Mouse (Mus musculus): ENCODE results near the gene Ppid. TPM values are rescaled to one million over a fixed set of nuclear protein-coding genes. Genes with fewer than 3 reads are reported as not detected.

The Ppid gene
- polyA plus RNA-seq (2015; fragmentation: Nextera tagmentation; extraction: Ambion mirVana), result 89.7 and 91.5 TPM in 2 replicates

DNA sequence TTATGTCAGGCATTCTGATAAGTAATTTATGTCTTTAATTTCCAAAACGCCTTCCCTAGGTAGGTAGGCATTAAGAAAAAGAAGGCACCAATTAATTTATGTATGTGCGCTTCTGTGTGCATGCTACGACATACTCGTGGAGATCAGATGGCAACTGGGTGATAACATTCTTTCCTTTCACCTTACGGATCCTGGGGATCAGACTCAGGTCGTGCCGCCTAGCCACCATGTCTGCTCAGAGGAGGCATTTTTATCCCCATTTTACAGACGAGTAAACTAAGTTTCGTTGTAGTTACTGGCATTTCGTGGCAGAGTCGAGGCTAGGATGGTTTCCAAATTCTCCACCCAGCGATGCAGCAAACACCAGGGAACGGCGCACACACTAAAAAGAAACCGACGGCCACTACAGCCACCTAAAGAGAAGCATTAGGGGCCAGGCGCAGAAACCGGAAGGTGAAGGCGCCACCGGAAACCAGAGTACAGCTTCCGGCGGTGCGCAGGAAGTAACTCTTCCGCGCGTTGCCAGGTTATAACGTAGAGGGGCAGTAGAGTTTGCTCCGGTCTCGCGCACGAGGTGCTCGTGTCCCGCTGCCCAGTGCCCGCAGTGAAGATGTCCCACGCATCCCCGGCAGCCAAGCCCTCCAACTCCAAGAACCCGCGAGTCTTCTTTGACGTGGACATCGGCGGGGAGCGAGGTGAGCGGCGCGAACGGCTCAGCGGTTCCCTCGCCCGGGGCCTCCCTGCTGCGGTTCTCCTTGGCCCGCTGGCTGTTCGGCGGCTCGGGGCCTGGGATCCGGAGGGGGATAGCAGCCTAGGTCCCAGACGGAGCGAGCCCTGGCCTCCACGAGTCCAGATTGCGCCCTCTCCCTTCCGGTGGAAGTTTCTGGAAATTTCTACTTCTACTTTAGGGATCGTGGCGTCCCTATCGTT lies at the start of gene Ppid:
Gene Ppid, plus strand, starts transcription at position 480 of the 930 bp plus-strand sequence.
- peak; percentile 89 for ATAC-seq (ENCODE audit: insufficient read depth)
- no peaks in the 10 kb centered on the region for H3K27me3 ChIP-seq
- peaks cover 29% of the 10 kb centered on the region for H3K36me3 ChIP-seq (replicated peaks)
- peak within 1 kb of the TSS; percentile 89 for H3K27ac ChIP-seq (replicated peaks)
- peak within 1 kb of the TSS; percentile 74 for H3K4me2 ChIP-seq
- H3K4me1 ChIP-seq (replicated peaks), result peaks cover 39% of the 10 kb centered on the region
- no peaks in the 10 kb centered on the region for H3K9me3 ChIP-seq (replicated peaks)
- H3K4me3 ChIP-seq (replicated peaks), result peak within 1 kb of the TSS; percentile 96
- H3K9ac ChIP-seq, result peak within 1 kb of the TSS; percentile 93
- WGBS (ENCODE audit: insufficient replicate concordance), result 2% methylated on average over 63 of the region's 63 CpGs

DNA sequence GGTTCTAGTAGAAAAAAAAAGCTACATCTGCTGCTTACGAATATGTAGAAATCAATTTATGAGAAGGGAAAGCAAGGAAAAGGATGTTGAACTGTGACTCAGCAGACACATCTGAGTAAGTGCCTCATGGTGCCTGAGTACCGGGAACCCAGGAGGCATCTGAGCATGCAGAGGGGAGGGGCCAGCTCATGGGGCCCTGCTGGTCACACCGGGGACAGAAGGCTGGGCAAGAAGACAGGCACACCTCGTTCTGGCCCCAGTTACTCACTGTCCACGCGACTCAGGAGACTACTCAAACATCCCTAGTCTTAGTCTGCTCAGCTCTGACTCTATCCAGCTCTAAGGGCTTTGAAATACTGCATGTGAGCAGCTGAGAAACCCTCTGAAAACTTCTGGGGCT lies 48.6 kb upstream of the Ppid start:
- Histone ChIP-seq H3K27me3 (no peaks in the 10 kb centered on the region), H3K4me1 (replicated peaks) (peaks cover 44% of the 10 kb centered on the region), H3K4me3 (replicated peaks) (no peak overlapping the region), H3K4me2 (peak overlapping the region; percentile 29), H3K27ac (replicated peaks) (peak overlapping the region; percentile 43; the same call in 1 of the 2 replicates), H3K9me3 (replicated peaks) (no peaks in the 10 kb centered on the region), H3K36me3 (replicated peaks) (peaks cover 19% of the 10 kb centered on the region; the same call in 1 of the 2 replicates), H3K9ac (no peak overlapping the region)
- 12% methylated on average over 6 of the region's 6 CpGs for WGBS (ENCODE audit: insufficient replicate concordance)
- ATAC-seq (ENCODE audit: insufficient read depth), result peak; percentile 78

DNA sequence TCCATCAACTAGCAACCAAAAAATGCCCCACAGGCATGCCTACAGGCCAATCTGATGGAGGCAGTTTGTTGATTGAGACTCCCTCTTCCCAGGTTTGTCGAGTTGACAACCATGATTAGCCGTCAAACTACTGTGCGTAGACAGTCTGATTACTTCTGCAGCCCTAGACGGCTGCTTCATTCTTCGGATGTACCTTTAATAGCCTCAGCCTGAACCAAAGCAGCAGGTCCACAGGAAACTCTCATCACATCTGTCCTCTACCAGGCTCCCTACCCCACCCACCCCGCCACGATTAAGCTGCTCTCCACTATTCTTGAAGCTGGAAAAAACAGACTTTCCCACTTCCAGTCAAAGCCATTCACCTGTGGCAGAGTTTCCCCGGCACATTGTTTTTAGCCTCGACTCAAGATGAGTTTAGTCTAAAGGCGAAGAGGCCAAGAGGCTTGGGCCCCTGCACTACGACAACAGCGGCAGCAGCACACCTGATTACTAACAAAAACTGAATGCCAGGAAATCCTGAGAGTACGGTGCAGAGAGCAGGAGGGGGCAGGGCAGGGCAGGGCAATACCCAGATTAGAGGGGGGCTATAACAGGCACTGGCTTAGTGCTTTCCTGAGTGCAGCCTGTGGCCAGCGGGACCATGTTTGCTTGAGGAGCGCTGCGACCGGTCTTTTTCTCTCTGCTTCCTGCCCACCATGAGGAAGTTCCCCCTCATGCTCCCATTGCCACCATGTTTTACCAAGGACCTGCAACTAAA lies 42.3 kb upstream of the Ppid start:
- no peak overlapping the region for H3K27ac ChIP-seq (replicated peaks)
- H3K9ac ChIP-seq, result no peak overlapping the region
- no peak overlapping the region for H3K4me2 ChIP-seq
- H3K36me3 ChIP-seq (replicated peaks), result peaks cover 22% of the 10 kb centered on the region
- H3K4me1 ChIP-seq (replicated peaks), result peaks cover 16% of the 10 kb centered on the region; the same call in 1 of the 2 replicates
- ATAC-seq (ENCODE audit: insufficient read depth), result no peak
- WGBS (ENCODE audit: insufficient replicate concordance), result 60% methylated on average over 17 of the region's 17 CpGs
- no peak overlapping the region for H3K4me3 ChIP-seq (replicated peaks)
- no peaks in the 10 kb centered on the region for H3K9me3 ChIP-seq (replicated peaks)
- H3K27me3 ChIP-seq, result no peaks in the 10 kb centered on the region

- no peaks in the 10 kb centered on the region for H3K27me3 ChIP-seq
- no peak overlapping the region for H3K9ac ChIP-seq
- no peak overlapping the region for H3K27ac ChIP-seq (replicated peaks)
- no peak overlapping the region for H3K4me3 ChIP-seq (replicated peaks)
- H3K9me3 ChIP-seq (replicated peaks), result no peaks in the 10 kb centered on the region
- WGBS (ENCODE audit: insufficient replicate concordance), result 89% methylated on average over 8 of the region's 8 CpGs
- peaks cover 20% of the 10 kb centered on the region for H3K36me3 ChIP-seq (replicated peaks)
- H3K4me2 ChIP-seq, result no peak overlapping the region
- ATAC-seq (ENCODE audit: insufficient read depth), result no peak
- peaks cover 12% of the 10 kb centered on the region; the same call in 1 of the 2 replicates for H3K4me1 ChIP-seq (replicated peaks)
Measured at GRCm38 (mm10) chr3:79549751-79550393, 41.3 kb upstream of the Ppid start.

DNA sequence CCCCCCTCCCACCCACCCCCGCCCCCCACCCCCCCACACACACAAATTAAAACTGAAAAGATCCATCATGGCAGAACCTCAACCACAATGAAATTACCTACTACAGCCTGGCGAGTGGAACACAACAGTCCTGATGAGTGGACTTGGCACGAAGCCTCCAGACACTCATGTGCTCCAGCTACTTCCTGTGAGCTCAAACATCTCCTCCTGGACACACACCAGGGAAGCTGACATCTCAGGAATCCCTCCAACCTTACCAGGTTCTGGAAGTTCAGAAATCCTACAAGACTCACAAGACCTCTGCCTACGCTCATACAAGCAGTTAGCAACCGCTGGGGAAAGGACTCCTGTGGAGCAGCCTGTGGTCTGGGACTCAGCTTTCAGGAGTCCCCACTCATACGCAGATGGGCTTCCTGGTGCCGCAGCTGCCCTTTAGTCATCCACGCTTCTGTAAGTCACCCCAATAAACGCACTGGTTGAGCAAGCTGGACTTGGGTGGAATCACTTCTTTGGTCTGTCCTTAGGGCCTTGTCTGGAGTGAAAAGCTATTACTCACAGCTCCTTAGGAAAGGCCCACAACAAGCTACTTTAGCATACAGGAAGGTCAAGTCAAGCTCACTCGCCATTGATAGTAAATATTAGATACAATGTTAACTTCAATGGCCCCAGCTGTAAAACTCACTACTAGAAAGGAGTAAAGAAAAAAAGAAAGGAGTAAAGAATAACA lies 39.2 kb upstream of the Ppid start:
- 80% methylated on average over 10 of the region's 10 CpGs for WGBS (ENCODE audit: insufficient replicate concordance)
- no peak overlapping the region for H3K4me2 ChIP-seq
- ATAC-seq (ENCODE audit: insufficient read depth), result no peak
- H3K4me1 ChIP-seq (replicated peaks), result peaks cover 12% of the 10 kb centered on the region; the same call in 1 of the 2 replicates
- H3K9me3 ChIP-seq (replicated peaks), result no peaks in the 10 kb centered on the region
- H3K27me3 ChIP-seq, result no peaks in the 10 kb centered on the region
- H3K9ac ChIP-seq, result no peak overlapping the region
- peaks cover 9% of the 10 kb centered on the region for H3K36me3 ChIP-seq (replicated peaks)
- no peak overlapping the region for H3K27ac ChIP-seq (replicated peaks)
- H3K4me3 ChIP-seq (replicated peaks), result no peak overlapping the region

- Histone ChIP-seq H3K9ac (no peak overlapping the region), H3K36me3 (replicated peaks) (peaks cover 15% of the 10 kb centered on the region), H3K9me3 (replicated peaks) (no peaks in the 10 kb centered on the region), H3K4me2 (no peak overlapping the region), H3K4me1 (replicated peaks) (peaks cover 14% of the 10 kb centered on the region; the same call in 1 of the 2 replicates), H3K27me3 (no peaks in the 10 kb centered on the region), H3K4me3 (replicated peaks) (no peak overlapping the region), H3K27ac (replicated peaks) (no peak overlapping the region)
- no peak for ATAC-seq (ENCODE audit: insufficient read depth)
- 84% methylated on average over 3 of the region's 3 CpGs for WGBS (ENCODE audit: insufficient replicate concordance)
Measured at GRCm38 (mm10) chr3:79553779-79554178, 37.4 kb upstream of the Ppid start.

DNA sequence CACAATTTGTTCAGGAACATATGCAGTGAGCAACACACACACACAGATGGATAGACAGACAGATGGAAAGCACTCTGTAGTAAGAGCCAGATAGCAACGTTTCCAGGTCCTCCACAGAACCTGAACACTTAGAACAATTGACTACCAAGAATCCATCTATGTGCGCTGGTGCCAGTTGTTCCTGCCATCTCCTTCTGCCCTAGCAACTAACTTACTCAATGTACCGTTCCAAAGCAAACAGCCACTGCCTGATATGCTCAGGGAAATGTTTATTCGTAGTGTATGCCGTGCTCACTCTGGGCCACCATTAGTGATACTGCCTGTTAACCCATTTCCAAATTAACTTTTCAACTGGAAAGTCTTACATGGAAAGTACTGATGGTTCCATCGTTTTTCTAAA lies 36.1 kb upstream of the Ppid start:
- Histone ChIP-seq H3K4me2 (no peak overlapping the region), H3K9ac (no peak overlapping the region), H3K36me3 (replicated peaks) (peaks cover 15% of the 10 kb centered on the region; the same call in 1 of the 2 replicates), H3K4me1 (replicated peaks) (peaks cover 15% of the 10 kb centered on the region), H3K27ac (replicated peaks) (no peak overlapping the region), H3K27me3 (no peaks in the 10 kb centered on the region), H3K4me3 (replicated peaks) (no peak overlapping the region), H3K9me3 (replicated peaks) (no peaks in the 10 kb centered on the region)
- ATAC-seq (ENCODE audit: insufficient read depth), result no peak
- WGBS (ENCODE audit: insufficient replicate concordance), result 82% methylated on average over 6 of the region's 6 CpGs

DNA sequence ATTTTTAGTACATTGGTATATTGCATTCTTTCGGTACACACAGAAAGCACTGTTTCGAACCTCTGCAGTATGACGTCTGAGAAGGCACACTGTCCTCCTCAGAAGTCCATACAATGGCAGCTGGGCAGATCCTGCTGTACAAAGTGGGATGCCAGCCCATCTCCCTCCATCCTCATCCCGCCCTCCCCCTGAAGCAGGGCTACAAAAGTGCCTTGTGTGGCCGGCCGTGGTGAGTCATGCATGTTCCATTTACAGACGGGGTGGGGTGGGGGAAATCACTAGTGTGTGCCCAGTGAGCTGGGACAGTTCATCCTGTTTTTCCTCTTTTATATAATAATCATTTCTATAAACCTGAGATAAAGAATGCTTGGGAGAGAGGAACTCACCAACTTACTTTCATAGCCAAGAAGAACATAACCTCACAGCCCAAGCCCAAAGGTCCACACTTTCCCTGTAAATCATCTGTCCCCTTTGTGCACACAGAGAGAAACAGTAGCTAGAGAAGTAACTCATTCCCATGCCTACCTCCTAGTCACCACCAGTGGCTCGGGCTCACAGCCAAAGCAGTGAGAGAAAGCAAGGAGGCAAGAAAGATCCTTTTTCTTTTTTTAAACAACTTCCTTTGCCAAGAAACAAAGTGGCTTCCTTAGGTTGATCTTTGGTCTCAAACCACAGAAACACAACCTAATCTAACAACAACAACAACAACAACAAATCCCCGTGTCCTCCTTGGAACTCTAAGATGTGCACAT lies 31.9 kb upstream of the Ppid start:
- Histone ChIP-seq H3K36me3 (replicated peaks) (peaks cover 10% of the 10 kb centered on the region; the same call in 1 of the 2 replicates), H3K9me3 (replicated peaks) (no peaks in the 10 kb centered on the region), H3K27me3 (no peaks in the 10 kb centered on the region), H3K4me1 (replicated peaks) (peaks cover 32% of the 10 kb centered on the region), H3K4me3 (replicated peaks) (no peak overlapping the region), H3K4me2 (no peak overlapping the region), H3K9ac (no peak overlapping the region), H3K27ac (replicated peaks) (no peak overlapping the region)
- ATAC-seq (ENCODE audit: insufficient read depth), result no peak
- WGBS (ENCODE audit: insufficient replicate concordance), result 74% methylated on average over 9 of the region's 9 CpGs

GRCm38 (mm10) chr3:79559773-79560045 lies 31.4 kb upstream of the Ppid start:
- 69% methylated on average over 5 of the region's 5 CpGs for WGBS (ENCODE audit: insufficient replicate concordance)
- ATAC-seq (ENCODE audit: insufficient read depth), result no peak
- H3K27ac ChIP-seq (replicated peaks), result no peak overlapping the region

GRCm38 (mm10) chr3:79560555-79560954 lies 30.6 kb upstream of the Ppid start:
- Histone ChIP-seq H3K4me3 (replicated peaks) (no peak overlapping the region), H3K27ac (replicated peaks) (no peak overlapping the region), H3K9ac (no peak overlapping the region), H3K9me3 (replicated peaks) (no peaks in the 10 kb centered on the region), H3K4me2 (no peak overlapping the region), H3K27me3 (no peaks in the 10 kb centered on the region), H3K4me1 (replicated peaks) (peaks cover 46% of the 10 kb centered on the region), H3K36me3 (replicated peaks) (peaks cover 10% of the 10 kb centered on the region; the same call in 1 of the 2 replicates)
- ATAC-seq (ENCODE audit: insufficient read depth), result no peak
- WGBS (ENCODE audit: insufficient replicate concordance), result 81% methylated on average over 6 of the region's 6 CpGs

More at GRCm38 (mm10) chr3:79559773-79560045, 31.4 kb upstream of the Ppid start:
- Histone ChIP-seq H3K4me1 (replicated peaks) (peaks cover 37% of the 10 kb centered on the region), H3K4me2 (no peak overlapping the region), H3K4me3 (replicated peaks) (no peak overlapping the region), H3K9ac (no peak overlapping the region), H3K9me3 (replicated peaks) (no peaks in the 10 kb centered on the region), H3K27me3 (no peaks in the 10 kb centered on the region), H3K36me3 (replicated peaks) (peaks cover 10% of the 10 kb centered on the region; the same call in 1 of the 2 replicates)
